In genomic region chr10:17385181-17385580, GRCm38 (mm10) we compare ENCODE assay signal across 11 mouse cellular contexts.
DNase-seq lines count a peak whose midpoint lies in the region; ATAC-seq and TF ChIP-seq lines count a peak whose summit lies in the region.
"Had no signal": no experiment of that assay in that cellular context is flagged by ENCODE, and none has a peak within 500 bp of the region (broad histone marks: within the 10 kb centered on the region; RNA-seq: fewer than 3 reads in every experiment).

No protein-coding gene starts in this region.

- no peak overlapping the region for H3K9ac ChIP-seq in hindbrain, postnatal 0 days (replicated peaks; ENCODE audit: low read length)
- H3K9ac ChIP-seq in hindbrain, embryonic 11.5 days (ENCODE audit: low read depth, low read length), result no peak overlapping the region
- no peak overlapping the region for H3K9ac ChIP-seq in heart, embryonic 16.5 days (ENCODE audit: low read length)
- no peak overlapping the region for H3K9ac ChIP-seq in forebrain, embryonic 11.5 days (ENCODE audit: low read length)

- H3K36me3 ChIP-seq in hindbrain, postnatal 0 days (ENCODE audit: insufficient read depth, low read length), result no peaks in the 10 kb centered on the region
- no peaks in the 10 kb centered on the region for H3K36me3 ChIP-seq in hindbrain, embryonic 11.5 days (ENCODE audit: control insufficient read depth, insufficient read depth, low read length)
- no peaks in the 10 kb centered on the region for H3K36me3 ChIP-seq in heart, embryonic 16.5 days (ENCODE audit: control insufficient read depth, insufficient read depth)
- H3K36me3 ChIP-seq in forebrain, embryonic 11.5 days (ENCODE audit: control insufficient read depth, insufficient read depth, low read length), result no peaks in the 10 kb centered on the region

- WGBS in hindbrain, postnatal 0 days, result 37% methylated on average over 1 of the region's 1 CpGs
- 57% methylated on average over 1 of the region's 1 CpGs for WGBS in hindbrain, embryonic 11.5 days
- 41% methylated on average over 1 of the region's 1 CpGs for WGBS in heart, embryonic 16.5 days
- WGBS in forebrain, embryonic 11.5 days, result 51% methylated on average over 1 of the region's 1 CpGs

- no peak overlapping the region for H3K27ac ChIP-seq in hindbrain, postnatal 0 days
- no peak overlapping the region for H3K27ac ChIP-seq in hindbrain, embryonic 11.5 days (ENCODE audit: low read depth, low read length)
- H3K27ac ChIP-seq in heart, embryonic 16.5 days (ENCODE audit: low read length), result peak overlapping the region; percentile 53; the same call in 1 of the 2 replicates
- H3K27ac ChIP-seq in forebrain, embryonic 11.5 days (ENCODE audit: low read depth, low read length), result no peak overlapping the region

- no peak for TF ChIP-seq CTCF in hindbrain, postnatal 0 days (IDR thresholded peaks at IDR 0.05; ENCODE audit: low read depth)

- no peaks in the 10 kb centered on the region for H3K27me3 ChIP-seq in hindbrain, postnatal 0 days (ENCODE audit: insufficient read depth, low read length)
- H3K27me3 ChIP-seq in hindbrain, embryonic 11.5 days (ENCODE audit: control insufficient read depth, insufficient read depth, low read length), result no peaks in the 10 kb centered on the region
- no peaks in the 10 kb centered on the region for H3K27me3 ChIP-seq in heart, embryonic 16.5 days (ENCODE audit: control insufficient read depth, insufficient read depth, low read length)
- no peaks in the 10 kb centered on the region for H3K27me3 ChIP-seq in forebrain, embryonic 11.5 days (ENCODE audit: control insufficient read depth, insufficient read depth, low read length)
- H3K27me3 ChIP-seq: megakaryocyte, embryonic 14.5 days had no signal

- H3K9me3 ChIP-seq in hindbrain, postnatal 0 days (ENCODE audit: low read length), result no peaks in the 10 kb centered on the region
- H3K9me3 ChIP-seq in hindbrain, embryonic 11.5 days (ENCODE audit: control insufficient read depth, low read length), result no peaks in the 10 kb centered on the region
- no peaks in the 10 kb centered on the region for H3K9me3 ChIP-seq in heart, embryonic 16.5 days (replicated peaks; ENCODE audit: control insufficient read depth, low read length)
- H3K9me3 ChIP-seq in forebrain, embryonic 11.5 days (ENCODE audit: control insufficient read depth, low read length), result no peaks in the 10 kb centered on the region
- H3K9me3 ChIP-seq: megakaryocyte, embryonic 14.5 days had no signal

- H3K4me3 ChIP-seq in hindbrain, postnatal 0 days (ENCODE audit: low read length), result no peak overlapping the region
- no peak overlapping the region for H3K4me3 ChIP-seq in hindbrain, embryonic 11.5 days (ENCODE audit: low read depth, low read length)
- H3K4me3 ChIP-seq in heart, embryonic 16.5 days (ENCODE audit: low read length), result no peak overlapping the region
- no peak overlapping the region for H3K4me3 ChIP-seq in forebrain, embryonic 11.5 days (ENCODE audit: low read depth, low read length)
- H3K4me3 ChIP-seq: megakaryocyte, embryonic 14.5 days had no signal

- intact Hi-C loops in left cerebral cortex, postnatal 25 days (cut with DNase I), result no loop called here

- no peak overlapping the region for H3K4me2 ChIP-seq in hindbrain, postnatal 0 days (ENCODE audit: low read depth, low read length)
- H3K4me2 ChIP-seq in hindbrain, embryonic 11.5 days (replicated peaks; ENCODE audit: low read depth, low read length), result no peak overlapping the region
- no peak overlapping the region for H3K4me2 ChIP-seq in heart, embryonic 16.5 days (ENCODE audit: low read depth, low read length)
- H3K4me2 ChIP-seq in forebrain, embryonic 11.5 days (ENCODE audit: low read depth, low read length, severe bottlenecking), result no peak overlapping the region

- H3K4me1 ChIP-seq in hindbrain, postnatal 0 days (ENCODE audit: insufficient read depth, low read length), result no peaks in the 10 kb centered on the region
- no peaks in the 10 kb centered on the region for H3K4me1 ChIP-seq in hindbrain, embryonic 11.5 days (replicated peaks; ENCODE audit: control insufficient read depth, insufficient read depth, low read length)
- peaks cover 2% of the 10 kb centered on the region; the same call in 1 of the 2 replicates for H3K4me1 ChIP-seq in heart, embryonic 16.5 days (ENCODE audit: control insufficient read depth, insufficient read depth, low read length)
- no peaks in the 10 kb centered on the region for H3K4me1 ChIP-seq in forebrain, embryonic 11.5 days (replicated peaks; ENCODE audit: control insufficient read depth, insufficient read depth, low read length)

- ATAC-seq in hindbrain, postnatal 0 days, result no peak
- no peak for ATAC-seq in hindbrain, embryonic 11.5 days (ENCODE audit: low FRiP score)
- ATAC-seq in heart, embryonic 16.5 days (replicated peaks; ENCODE audit: extremely low read depth, insufficient read depth, low FRiP score), result 0 out of 2 replicates have a peak, but pooled peaks have one; percentile 10
- no peak for ATAC-seq in forebrain, embryonic 11.5 days (replicated peaks; ENCODE audit: low FRiP score)
- ATAC-seq in granulocyte monocyte progenitor cell, adult 5-6 weeks (replicated peaks; ENCODE audit: poor library complexity, severe bottlenecking), result no peak

- peak; percentile 1 for DNase-seq in hindbrain, postnatal 0 days (ENCODE audit: low spot score)
- DNase-seq in hindbrain, embryonic 11.5 days (ENCODE audit: low spot score), result no peak
- DNase-seq in Muller cell, postnatal 12 days (ENCODE audit: inconsistent ontology term), result peak; percentile 82
- DNase-seq in embryo, embryonic 10.5 days (ENCODE audit: low spot score), result peak; percentile 54
- no peak for DNase-seq in left cerebral cortex, postnatal 25 days (ENCODE audit: low spot score in 2 of 2)
- DNase-seq in forebrain, embryonic 11.5 days (ENCODE audit: low spot score), result no peak
- DNase-seq: kidney, postnatal 4 days; right cerebral cortex, postnatal 4 days had no signal

Comparison
In these comparisons a context has a peak if more than half of its experiments do, and no peak if none do; other contexts are left out.
1. DNase-seq: peak in hindbrain, postnatal 0 days (single experiment), Muller cell, postnatal 12 days (single experiment) and embryo, embryonic 10.5 days (single experiment); none in hindbrain, embryonic 11.5 days (single experiment), left cerebral cortex, postnatal 25 days (0 of 2) and forebrain, embryonic 11.5 days (single experiment).